Mouse (Mus musculus): ENCODE results near the gene Cpeb3.
A peak's percentile ranks its signal among the peaks of the same experiment; 100 is the strongest.
"Not testable (repeated sequence)": the region's sequence is repeated elsewhere in the genome, so short reads cannot be mapped to it uniquely, and the experiment has no call there.

Cpeb3 gene

DNA sequence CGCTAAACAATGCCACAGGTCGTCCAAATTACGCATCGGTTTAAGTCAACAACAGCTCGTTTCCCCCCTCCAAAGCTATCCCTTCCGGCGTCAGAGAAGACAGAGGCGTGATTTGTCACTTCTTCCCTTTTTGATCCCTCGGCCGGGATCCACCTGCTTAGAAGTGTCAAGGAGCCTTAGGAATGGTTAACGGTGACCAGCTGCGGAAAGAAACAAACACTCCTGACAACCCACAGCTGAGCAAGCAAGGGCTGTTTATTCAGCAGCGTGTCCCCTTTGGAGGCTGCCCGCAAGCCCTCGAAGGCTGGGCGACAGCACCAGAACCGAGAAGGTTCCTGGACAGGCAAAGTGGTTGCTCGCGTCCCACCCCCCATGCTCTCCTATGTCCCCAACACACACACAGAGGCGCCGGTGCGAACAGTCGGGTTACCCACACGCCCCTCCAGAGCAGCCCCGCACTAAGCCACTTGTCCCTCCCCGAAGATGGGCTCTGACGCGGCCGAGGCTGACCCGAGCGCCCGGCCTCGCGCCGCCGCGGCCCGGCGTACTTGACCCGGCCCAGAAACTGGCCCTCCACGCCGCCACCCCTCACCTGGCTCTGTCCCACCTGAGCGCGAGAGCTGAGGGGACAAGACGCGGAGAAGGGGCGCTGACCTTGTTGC, 1.6 kb downstream of the Cpeb3 start:
- DNase-seq (ENCODE audit: low spot score): peak; percentile 30

DNA sequence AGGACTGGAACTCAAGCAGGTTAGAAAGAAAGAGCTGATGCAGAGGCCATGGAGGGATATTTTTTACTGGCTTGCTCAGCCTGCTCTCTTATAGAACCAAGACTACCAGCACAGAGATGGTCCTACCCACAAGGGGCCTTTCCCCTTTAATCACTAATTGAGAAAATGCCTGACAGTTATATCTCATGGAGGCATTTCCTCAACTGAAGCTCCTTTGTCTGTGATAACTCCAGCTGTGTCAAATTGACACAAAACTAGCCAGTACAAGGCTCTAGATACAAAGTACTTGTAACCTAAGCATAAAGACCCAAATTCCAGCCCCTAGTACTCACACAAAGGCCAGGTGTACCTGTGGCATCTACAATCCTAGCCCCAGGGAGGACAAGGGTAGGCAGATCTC, 3.2 kb downstream of the Cpeb3 start:
- DNase-seq (ENCODE audit: low spot score): not testable (repeated sequence)

DNA sequence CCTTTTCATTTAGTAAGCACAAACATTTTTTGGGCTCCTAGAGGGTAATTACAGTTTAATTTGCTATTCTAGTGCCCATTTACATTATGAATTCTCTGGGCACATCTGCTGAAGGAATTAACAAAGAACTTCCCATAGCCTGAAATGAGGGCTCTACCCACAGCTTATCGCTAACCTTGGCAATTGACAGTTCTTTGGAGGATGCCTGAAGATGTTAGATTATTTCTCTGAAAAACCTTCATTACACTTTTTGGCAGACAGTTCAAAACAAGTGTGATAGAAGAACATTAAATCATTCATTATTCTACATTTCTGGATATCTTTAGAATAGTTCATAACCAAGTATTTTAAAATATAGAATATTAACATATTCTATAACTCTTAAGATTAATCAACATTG, 5.0 kb downstream of the Cpeb3 start:
- DNase-seq (ENCODE audit: low spot score): no peak

DNA sequence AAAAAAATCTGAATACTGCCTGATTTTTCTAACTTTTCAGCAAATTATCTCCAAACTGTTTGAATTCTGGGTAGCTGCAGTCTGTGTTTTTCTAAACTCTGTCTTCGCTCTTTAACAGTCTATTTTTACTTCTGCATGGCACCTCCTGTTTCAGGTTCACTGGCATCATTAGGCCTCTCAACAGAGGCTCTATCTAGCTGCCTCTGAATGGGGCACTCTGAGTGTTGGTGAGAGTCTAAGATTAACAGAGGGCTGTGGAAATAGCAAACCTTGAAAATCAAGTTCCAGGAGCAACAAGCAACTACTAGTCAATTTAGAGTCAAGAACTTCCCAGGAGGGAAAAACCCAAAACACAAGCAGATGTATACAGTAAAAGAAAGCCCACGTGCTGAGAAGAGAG, 8.5 kb downstream of the Cpeb3 start:
- DNase-seq (ENCODE audit: low spot score): no peak

DNA sequence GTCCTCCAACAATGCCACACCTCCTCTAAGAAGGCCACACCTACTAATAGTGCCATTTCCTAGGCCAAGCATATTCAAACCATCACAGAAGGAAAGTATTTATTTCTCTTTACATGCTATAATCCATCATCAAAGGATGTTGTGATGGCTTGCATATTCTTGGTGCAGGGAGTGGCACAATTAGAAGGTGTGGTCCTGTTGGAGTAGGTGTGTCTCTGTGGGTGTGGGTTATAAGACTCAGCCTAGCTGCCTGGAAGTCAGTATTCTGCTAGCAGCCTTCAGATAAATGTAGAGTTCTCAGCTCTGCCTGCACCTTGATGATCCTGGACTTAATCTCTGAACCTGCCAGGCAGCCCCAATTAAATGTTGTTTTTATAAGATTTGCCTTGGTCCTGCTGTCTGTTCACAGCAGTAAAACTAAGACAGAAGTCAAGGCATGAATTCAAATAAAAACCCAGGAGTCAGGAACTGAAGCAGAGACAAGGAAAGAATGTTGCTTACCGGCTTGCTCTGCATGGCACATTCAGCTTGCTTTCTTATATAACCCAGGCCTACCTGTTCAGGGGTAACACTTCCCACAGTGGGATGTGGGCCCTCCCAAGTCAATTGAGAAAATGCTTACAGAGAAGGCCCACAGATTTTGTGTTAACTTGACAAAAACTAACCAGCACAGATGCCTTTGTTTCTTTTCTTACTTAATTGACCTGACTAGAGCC, 10.1 kb downstream of the Cpeb3 start:
- no peak for DNase-seq (ENCODE audit: low spot score)

DNA sequence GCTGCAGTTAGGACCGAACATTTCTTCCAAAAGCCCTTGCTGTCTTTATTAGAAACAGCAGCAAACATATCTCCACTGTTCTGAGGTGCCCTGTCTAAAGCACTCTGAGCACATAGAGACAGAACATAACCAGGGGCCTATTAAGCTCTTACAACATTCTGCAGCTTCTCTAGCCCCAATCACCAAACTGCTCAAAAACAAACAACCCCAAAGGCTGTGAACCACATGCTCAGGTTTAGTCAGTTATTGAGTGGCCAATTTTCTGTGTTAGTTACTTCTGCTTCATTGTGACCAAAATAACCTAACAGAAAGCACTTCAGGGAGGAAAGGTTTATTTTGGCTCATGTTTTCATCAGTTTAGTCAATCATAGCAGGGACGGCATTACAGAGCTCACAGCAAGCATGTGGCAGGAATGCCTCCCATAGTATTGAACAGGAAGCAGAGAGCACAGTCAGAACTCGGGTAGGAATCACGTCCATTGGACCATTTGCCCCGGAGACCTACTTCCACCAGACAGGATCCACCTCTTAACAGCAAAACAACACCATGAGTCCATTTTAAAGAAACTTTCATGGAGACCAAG, 15.8 kb downstream of the Cpeb3 start:
- no peak for DNase-seq (ENCODE audit: low spot score)

DNA sequence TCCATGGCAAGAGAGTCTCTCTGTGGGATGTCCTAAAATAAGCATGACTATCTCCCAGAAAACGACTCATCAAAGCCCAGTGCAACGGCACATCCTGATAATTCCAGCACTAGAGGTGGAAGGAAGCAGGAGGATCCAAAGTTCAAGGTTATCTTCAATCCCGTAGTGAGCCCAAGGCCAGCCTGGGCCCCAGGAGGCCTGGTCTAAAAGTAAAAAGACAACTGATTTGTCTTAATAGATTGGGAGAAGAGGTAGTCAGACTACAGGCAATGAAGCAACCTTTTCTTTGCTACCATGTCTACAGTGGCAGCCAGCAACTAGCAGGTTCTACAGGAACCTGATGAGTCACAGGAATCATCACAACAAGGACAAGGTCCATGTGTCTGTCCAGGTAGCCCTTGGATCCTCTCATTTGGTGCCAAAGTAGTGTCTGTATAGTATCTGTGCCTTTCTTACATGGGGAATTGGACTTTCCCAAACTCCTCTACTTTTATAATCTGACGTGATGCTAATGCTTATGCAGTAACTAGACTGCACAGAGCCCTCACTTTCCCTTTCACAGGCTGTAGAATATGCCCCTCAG, 19.9 kb downstream of the Cpeb3 start:
- DNase-seq (ENCODE audit: low spot score): no peak

DNA sequence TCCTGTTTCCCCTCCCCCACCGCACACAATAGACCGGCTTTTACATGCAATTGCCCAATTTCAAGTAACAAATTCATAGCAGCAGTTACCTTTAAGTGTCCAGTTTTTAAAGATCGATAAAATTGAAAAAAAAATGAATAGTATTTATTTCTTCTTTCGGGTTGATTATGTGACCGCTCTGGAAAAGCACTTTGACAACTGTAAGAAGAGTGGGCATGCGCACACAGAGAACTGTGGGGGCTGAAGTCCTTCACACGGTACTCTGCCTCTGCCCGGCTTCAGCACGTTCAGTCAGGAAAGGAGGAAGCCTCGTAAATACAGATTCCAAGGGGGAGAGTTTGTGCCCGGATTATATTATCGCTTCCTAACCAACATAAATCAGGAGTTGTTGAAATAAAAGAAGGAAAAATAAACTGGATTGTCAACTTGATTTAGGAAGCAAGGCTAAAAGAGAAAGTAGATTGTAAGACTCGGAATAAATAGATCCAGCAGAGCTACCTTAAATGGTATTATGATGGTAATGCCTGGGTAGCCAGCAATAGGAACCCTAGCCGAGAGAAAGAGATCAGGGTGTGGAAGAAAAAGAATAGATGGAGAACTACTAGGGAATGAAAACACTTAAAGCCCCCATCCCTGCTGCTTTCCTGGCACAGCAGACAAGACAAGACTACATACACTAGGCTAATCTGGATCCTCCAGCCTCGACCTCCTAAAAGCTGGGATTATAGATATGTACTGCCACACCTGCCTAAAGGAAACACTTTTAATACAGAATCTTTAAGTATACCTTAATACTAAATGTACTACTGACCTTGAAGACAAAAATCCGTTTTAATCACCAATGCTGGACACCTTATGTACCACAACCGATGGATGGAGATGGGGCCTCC, 30.3 kb downstream of the Cpeb3 start:
- DNase-seq (ENCODE audit: low spot score): no peak

DNA sequence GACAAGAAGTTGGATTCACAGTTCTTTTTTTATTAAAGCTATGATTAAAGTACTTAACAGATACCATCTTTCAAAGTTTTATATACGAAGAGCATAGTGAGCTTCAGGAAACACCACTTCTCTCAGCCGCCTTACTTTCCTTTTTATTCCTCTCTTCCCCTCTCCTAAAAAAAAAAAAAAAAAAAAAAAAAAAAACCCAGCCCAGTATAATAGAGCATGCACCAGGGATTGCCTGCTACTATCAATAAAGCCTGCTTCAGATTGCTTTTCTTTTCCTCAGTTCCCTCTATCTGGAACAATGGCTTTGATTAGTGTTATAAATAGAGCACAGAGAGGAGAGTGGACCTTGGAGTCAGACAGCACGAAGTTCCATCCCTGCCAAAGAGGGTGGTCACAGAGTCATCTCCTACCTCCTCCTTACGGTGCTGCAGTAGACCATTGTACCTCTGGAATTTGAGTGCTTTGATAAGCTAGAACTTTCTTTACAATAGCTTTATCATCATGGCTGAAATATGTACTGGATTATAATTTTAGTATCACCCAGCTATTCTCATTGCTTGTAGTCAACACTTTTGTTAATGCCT, 31.4 kb downstream of the Cpeb3 start:
- DNase-seq (ENCODE audit: low spot score): no peak

DNA sequence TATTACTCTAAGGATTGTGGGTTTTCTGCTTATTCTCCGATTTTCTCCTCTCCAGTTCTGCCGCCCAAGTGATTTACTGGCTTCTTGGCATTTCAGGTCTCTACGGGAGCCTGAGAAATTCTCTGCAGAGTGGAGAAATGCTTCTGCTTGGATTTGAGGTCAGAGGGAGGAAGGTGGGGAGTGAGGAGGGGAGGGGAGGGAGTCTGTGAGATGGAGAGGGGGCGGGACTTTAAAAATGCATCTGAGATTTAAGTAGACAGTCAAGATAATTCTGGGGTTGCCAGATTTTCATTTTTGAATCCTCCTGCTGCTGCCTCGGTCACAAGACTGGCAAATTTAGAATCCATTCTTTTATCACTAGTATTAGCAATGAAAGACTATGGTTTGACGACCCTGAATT, 32.5 kb downstream of the Cpeb3 start:
- no peak for DNase-seq (ENCODE audit: low spot score)

DNA sequence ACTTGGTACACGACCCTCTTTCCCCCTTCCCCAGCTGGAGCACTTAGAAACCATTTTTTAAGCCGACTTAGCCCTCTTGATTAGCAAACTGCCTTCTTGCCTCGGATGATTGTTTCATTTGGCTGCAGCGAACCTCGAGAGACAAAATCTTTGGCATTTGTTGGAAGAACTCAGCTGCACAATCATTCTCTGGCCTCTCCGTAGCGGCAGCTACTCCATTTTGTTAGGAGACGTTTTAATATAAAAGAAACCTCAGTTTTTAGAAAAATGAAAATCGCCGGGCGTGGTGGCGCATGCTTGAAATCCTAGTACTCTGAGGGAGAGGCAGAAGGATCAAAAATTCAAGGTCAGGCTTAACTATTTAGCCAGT, 33.0 kb downstream of the Cpeb3 start:
- no peak for DNase-seq (ENCODE audit: low spot score)

DNA sequence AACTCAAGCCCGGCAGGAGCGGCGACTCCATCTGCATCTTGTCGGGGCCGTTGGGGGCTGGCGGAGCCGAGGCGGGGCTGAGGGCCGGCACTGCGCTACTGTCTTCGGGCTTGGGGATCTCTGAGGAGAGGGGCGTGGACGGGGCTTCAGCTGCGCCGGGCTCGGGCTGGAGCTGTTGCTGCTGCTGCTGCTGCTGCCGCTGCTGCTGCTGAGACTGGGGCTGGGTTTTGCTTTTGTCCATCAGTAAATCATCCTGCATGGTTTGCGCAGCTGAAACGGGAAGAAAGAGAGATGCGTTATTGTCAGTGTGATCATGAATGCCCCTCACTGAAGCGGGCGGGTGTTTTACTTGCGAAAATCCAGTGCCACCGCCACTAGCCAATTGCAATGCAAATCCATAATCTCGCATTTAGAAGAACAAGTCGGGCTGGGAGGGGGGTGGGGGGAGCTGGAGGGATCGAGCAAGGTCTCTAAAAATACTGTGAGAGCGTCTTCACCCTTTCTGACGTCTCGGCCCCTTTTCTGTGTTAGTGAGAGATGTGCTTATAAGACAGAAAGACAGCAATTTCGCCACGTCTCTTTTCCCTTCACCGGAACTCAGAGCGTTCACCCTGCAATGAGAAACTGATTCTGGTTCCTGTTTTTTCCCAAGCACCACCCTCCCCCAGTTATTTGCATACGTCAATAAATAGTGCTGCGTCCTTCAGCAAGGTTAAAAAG, 33.5 kb downstream of the Cpeb3 start:
- DNase-seq (ENCODE audit: low spot score): peak; percentile 18

DNA sequence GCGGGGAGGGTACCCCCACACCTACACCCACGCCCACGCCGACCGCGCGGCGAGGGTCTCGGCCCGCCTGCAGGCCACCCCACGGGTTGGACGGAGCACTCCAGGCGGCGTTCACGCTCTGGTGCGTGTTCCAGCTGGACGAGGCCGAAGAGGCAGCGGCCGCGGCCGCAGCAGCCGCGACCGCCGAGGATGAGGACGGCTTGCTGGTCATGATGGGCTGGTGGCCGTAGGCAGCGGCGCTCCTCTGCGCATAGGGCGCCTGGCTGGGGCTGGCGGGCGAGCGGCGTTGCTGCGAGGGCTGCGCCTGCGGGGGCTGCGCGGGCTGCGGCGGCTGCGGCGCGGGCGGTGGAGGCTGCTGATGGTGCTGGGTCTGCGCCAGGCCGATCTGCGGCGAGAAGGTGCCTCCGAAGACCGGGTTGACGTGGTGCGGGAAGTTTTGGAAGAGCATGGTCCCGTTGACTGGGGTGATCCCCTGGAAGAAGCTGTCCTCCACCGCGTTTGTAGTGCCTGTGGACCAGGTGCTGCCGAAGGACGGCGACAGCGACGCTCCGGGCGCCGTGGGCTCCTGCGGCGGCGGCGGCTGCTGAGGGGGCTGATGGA, 34.2 kb downstream of the Cpeb3 start:
- peak; percentile 12 for DNase-seq (ENCODE audit: low spot score)

DNA sequence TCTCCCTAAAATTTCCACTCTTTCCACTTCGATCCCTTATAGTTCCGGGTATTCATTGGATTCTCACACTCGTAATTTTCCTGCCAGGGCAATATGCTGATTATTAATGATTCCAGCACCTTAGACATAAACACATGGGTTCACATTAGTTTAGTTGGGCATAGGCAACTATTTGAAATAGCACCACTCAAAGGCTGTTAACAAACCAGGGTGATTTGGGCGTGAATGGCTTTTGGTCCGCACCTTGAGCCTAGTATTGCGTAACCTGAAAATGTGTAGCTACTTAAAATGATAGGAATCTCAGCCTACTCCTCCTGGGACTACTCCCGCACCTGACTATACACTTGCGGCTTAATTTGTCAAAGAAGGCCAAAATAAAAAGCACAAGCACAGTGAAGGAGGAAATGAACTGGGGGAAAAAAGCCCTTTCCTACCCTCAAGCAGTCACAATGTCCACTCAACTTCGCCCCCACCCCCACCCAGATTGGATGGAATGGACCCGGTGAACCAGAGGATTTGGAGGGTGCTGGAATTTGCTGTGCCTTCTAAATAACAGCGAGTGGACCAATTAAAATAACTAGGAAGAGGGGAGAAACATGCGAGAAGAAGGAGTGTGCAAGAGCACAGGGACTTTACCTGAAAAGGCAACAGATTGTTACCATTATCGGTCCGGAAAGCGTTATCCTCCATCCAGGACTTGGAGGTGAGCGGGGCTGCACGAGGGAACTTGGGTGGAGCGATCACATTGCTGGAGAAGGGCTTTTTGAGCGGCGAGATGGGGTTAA, 34.9 kb downstream of the Cpeb3 start:
- no peak for DNase-seq (ENCODE audit: low spot score)

DNA sequence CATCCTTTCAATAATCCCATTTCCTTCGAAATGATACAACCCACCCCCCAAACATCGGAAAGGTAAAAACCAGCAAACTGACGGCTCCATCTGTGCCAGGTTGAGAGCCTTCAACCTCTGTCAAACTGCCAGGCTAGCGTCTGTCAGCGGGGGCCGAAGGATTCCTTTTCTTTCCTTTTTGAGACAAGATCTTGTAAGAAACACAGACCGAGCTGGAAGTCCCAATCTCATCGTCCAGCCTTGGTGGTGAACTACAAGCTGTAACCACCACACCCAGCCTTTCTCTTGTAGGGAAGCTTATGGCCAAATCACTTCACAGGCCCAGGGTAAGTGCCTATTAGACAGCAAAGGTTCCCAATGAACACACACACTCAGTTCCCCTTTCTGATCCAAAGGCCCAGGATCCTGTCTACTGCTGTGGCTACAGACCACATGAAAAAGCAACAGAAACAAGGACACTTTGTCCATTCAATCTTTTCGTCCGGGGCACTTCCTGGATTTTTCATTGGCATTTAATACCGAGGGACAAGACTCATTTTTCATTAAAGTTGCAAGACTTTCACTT, 35.8 kb downstream of the Cpeb3 start:
- no peak for DNase-seq (ENCODE audit: low spot score)

DNA sequence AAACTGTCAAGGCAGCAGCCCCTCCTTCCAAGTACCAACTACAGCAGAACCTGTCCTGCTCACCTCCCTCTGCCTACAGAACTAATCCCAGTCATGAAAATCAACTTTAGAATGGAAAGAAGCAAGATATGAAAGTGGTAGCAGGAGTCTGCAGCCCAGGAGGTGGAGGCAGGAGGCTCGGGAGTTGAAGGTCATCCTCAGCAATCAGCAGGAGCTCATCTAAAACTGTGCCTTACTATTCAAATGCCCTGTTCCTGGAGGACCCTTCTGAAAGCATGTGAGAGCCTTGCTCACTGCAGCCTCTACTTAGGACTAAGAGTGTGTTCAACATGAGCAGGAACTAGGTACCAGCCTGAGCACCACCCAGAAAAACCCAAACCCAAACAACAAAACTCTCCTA, 36.3 kb downstream of the Cpeb3 start:
- DNase-seq (ENCODE audit: low spot score): no peak

DNA sequence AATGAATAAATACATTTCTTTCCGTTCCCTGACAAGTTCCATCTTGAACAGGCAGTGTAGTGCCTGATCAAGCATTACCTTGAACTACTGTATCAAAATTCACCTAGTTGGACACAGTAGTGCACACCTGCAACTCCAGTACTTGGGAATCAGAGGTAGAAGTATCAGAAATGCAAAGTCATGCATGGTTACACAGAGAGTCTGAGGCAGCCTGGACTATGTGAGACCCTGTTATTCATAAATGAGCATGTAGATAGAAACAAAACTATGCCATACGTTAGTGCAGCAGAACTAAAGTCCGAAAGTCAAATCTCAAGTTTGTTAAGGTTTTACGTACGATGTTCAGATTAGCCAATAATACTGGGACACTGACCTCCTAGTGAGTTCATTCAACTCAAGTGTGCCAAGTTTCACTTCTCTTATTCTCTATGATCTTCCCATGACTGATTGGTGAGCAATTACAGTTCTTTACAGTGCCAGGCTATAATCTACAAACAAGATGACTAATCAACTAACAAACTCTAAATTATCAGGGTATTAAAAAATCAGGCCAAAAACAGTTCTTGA, 51.5 kb downstream of the Cpeb3 start:
- no peak for DNase-seq (ENCODE audit: low spot score)

DNA sequence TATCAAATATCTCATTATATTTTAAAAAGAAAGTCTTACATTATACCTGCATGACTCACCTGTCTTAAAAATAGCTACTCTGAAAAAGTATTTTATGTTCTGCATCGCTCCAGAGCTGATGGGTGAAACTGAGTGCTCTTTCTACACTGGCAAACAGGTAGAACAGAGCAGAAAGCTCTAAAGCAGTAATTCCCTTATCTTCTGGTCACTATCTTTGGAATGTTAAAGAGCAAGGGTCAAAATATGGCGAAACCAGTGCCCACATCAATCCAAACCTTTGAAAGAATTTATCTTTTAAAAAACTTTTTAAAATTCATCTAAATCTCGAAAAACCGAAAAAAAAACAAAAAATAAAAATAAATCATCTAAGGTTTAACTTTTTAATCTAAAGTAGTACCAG, 52.4 kb downstream of the Cpeb3 start:
- no peak for DNase-seq (ENCODE audit: low spot score)

DNA sequence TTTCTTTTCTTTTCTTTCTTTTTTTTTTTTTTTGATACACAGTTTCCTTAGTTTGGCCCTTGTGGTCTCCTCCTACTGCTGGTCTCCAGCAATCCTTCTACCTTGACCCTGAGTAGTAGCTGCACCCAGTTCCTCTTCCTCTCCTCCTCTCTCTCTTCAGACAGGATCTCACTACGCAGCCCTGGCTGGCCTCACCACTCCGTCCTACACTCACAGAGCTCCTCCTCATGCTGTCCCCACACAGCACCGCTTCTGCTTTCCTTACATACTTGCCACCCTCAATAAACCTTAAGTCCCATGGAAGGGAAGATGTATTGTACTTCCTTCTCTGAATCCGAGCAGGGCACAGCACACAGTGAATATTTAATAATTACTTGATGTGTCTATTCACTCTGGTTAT, 61.3 kb downstream of the Cpeb3 start:
- DNase-seq (ENCODE audit: low spot score): no peak
